Mouse (Mus musculus) MEL (cell line): ENCODE measurements around the gene Lamb3. TPM values are rescaled to one million over a fixed set of nuclear protein-coding genes. Genes with fewer than 3 reads are reported as not detected.

Experiments
- DNase-seq: peaks from one replicate; pipeline ENCODE4 v3.0.0; 2011; ENCODE audit warnings: low read depth, low spot score
- H3K27ac ChIP-seq: 2 replicates; pipeline ENCODE4 v1.5.1; 2012; ENCODE audit warnings: low read depth, mild to moderate bottlenecking, control low read depth, low read length, moderate library complexity; ENCODE audit not compliant: control insufficient read depth
- H3K27me3 ChIP-seq, 2 experiments: fragments of 150-350 bp in 1 of 2; sonication (generic) in 1 of 2; 2 replicates each; pipeline ENCODE4 v1.6.1; 2012; ENCODE audit warnings: low read length in 2 of 2, mild to moderate bottlenecking in 2 of 2, improper control_type of control experiment in 1 of 2, moderate library complexity in 1 of 2; ENCODE audit not compliant: insufficient read depth in 2 of 2, control insufficient read depth in 1 of 2
- H3K36me3 ChIP-seq, 2 experiments: 2 replicates each; pipeline ENCODE4 v1.6.1; 2012 to 2014; ENCODE audit warnings: low read length in 2 of 2, improper control_type of control experiment in 1 of 2, inconsistent platforms in 1 of 2, mild to moderate bottlenecking in 1 of 2; ENCODE audit not compliant: insufficient read depth in 2 of 2, control insufficient read depth in 1 of 2
- H3K4me1 ChIP-seq, 2 experiments: fragments of 150-350 bp in 1 of 2; sonication (generic) in 1 of 2; 2 replicates each; pipeline ENCODE4 v1.6.1; 2012; ENCODE audit warnings: low read length in 2 of 2, improper control_type of control experiment in 1 of 2, mild to moderate bottlenecking in 1 of 2; ENCODE audit not compliant: insufficient read depth in 2 of 2, control insufficient read depth in 1 of 2
- H3K4me3 ChIP-seq, 2 experiments: fragments of 150-350 bp in 1 of 2; sonication (generic) in 1 of 2; 2 replicates each; pipeline ENCODE4 v1.5.1; 2012; ENCODE audit warnings: low read depth in 2 of 2, low read length in 2 of 2, mild to moderate bottlenecking in 2 of 2, moderate library complexity in 2 of 2, control low read depth in 1 of 2, improper control_type of control experiment in 1 of 2; ENCODE audit not compliant: control insufficient read depth in 1 of 2, insufficient read depth in 1 of 2
- H3K79me2 ChIP-seq: 2 replicates; pipeline ENCODE4 v1.6.1; 2012; ENCODE audit warnings: mild to moderate bottlenecking, low read length, moderate library complexity; ENCODE audit not compliant: control insufficient read depth, poor library complexity, insufficient read depth
- H3K9ac ChIP-seq: 2 replicates; pipeline ENCODE4 v1.6.1; 2012; ENCODE audit warnings: low read depth, mild to moderate bottlenecking, control low read depth, low read length, moderate library complexity; ENCODE audit not compliant: control insufficient read depth, poor library complexity, severe bottlenecking
- H3K9me3 ChIP-seq: fragments of 150-350 bp; sonication (generic); replicated peaks from 2 replicates; pipeline ENCODE4 v1.6.1; 2012; ENCODE audit warnings: mild to moderate bottlenecking, low read length, improper control_type of control experiment, moderate library complexity; ENCODE audit not compliant: insufficient read depth
- BHLHE40 ChIP-seq: IDR thresholded peaks from 2 replicates; pipeline ENCODE4 v1.6.1; 2012; ENCODE audit warnings: low read depth, mild to moderate bottlenecking, inconsistent platforms, low read length, improper control_type of control experiment, borderline replicate concordance
- CHD2 ChIP-seq: IDR thresholded peaks from 2 replicates; pipeline ENCODE4 v1.6.1; 2011; ENCODE audit warnings: low read length, improper control_type of control experiment
- ELF1 ChIP-seq: IDR thresholded peaks from 2 replicates; pipeline ENCODE4 v1.6.1; 2014; ENCODE audit warnings: low read depth, mild to moderate bottlenecking, inconsistent platforms, low read length, improper control_type of control experiment, moderate library complexity
- EP300 ChIP-seq, 2 experiments: IDR thresholded peaks; 2 replicates each; pipeline ENCODE4 v1.6.1; 2011; ENCODE audit warnings: improper control_type of control experiment in 2 of 2, low read length in 2 of 2, low read depth in 1 of 2, mild to moderate bottlenecking in 1 of 2
- ETS1 ChIP-seq: IDR thresholded peaks from 2 replicates; pipeline ENCODE4 v1.6.1; 2012; ENCODE audit warnings: low read depth, mild to moderate bottlenecking, inconsistent platforms, low read length, improper control_type of control experiment, moderate library complexity
- GATA1 ChIP-seq: IDR thresholded peaks from 2 replicates; pipeline ENCODE4 v1.6.1; 2011; ENCODE audit warnings: low read depth, low read length, improper control_type of control experiment
- HCFC1 ChIP-seq: IDR thresholded peaks from 2 replicates; pipeline ENCODE4 v1.6.1; 2012; ENCODE audit warnings: low read depth, mild to moderate bottlenecking, inconsistent platforms, low read length, improper control_type of control experiment, moderate library complexity
- JUND ChIP-seq: IDR thresholded peaks from 2 replicates; pipeline ENCODE4 v1.6.1; 2011; ENCODE audit warnings: low read depth, mild to moderate bottlenecking, improper control_type of control experiment, low read length
- KAT2A ChIP-seq: conservative IDR thresholded peaks from 2 replicates; pipeline ENCODE4 v1.6.1; 2012; ENCODE audit warnings: low read depth, low read length, improper control_type of control experiment, inconsistent platforms
- MYC ChIP-seq: IDR thresholded peaks from 2 replicates; pipeline ENCODE4 v1.6.1; 2011; ENCODE audit warnings: low read depth, mild to moderate bottlenecking, low read length, improper control_type of control experiment, moderate library complexity
- NRF1 ChIP-seq: IDR thresholded peaks from 2 replicates; pipeline ENCODE4 v1.6.1; 2014; ENCODE audit warnings: low read depth, mild to moderate bottlenecking, inconsistent platforms, low read length, improper control_type of control experiment, moderate library complexity; ENCODE audit not compliant: poor library complexity, insufficient read depth, severe bottlenecking
- POLR2A ChIP-seq, 2 experiments: IDR thresholded peaks; 2 replicates each; pipeline ENCODE4 v1.6.1; 2011 to 2012; ENCODE audit warnings: low read length in 2 of 2, mild to moderate bottlenecking in 2 of 2, control low read depth in 1 of 2, improper control_type of control experiment in 1 of 2, low read depth in 1 of 2, moderate library complexity in 1 of 2; ENCODE audit not compliant: control insufficient read depth in 1 of 2, insufficient read depth in 1 of 2, poor library complexity in 1 of 2
- POLR2AphosphoS2 ChIP-seq: IDR thresholded peaks from 2 replicates; pipeline ENCODE4 v1.6.1; 2011; ENCODE audit warnings: low read length, improper control_type of control experiment
- RAD21 ChIP-seq: IDR thresholded peaks from 2 replicates; pipeline ENCODE4 v1.6.1; 2011; ENCODE audit warnings: mild to moderate bottlenecking, low read depth, low read length, improper control_type of control experiment
- RCOR1 ChIP-seq: IDR thresholded peaks from 2 replicates; pipeline ENCODE4 v1.6.1; 2012; ENCODE audit warnings: low read depth, mild to moderate bottlenecking, inconsistent platforms, low read length, improper control_type of control experiment
- UBTF ChIP-seq: IDR thresholded peaks from 2 replicates; pipeline ENCODE4 v1.6.1; 2012; ENCODE audit warnings: low read depth, mild to moderate bottlenecking, inconsistent platforms, low read length, improper control_type of control experiment, moderate library complexity, borderline replicate concordance; ENCODE audit not compliant: insufficient read depth
- USF2 ChIP-seq, 2 experiments: IDR thresholded peaks; 2 replicates each; pipeline ENCODE4 v1.6.1; 2011 to 2012; ENCODE audit warnings: improper control_type of control experiment in 2 of 2, low read length in 2 of 2, borderline replicate concordance in 1 of 2, inconsistent platforms in 1 of 2, low read depth in 1 of 2, mild to moderate bottlenecking in 1 of 2; ENCODE audit not compliant: insufficient read depth in 1 of 2
- ZC3H11A ChIP-seq: IDR thresholded peaks from 2 replicates; pipeline ENCODE4 v1.6.1; 2012; ENCODE audit warnings: low read depth, mild to moderate bottlenecking, inconsistent platforms, low read length, improper control_type of control experiment
- ZMIZ1 ChIP-seq: IDR thresholded peaks from 2 replicates; pipeline ENCODE4 v1.6.1; 2012; ENCODE audit warnings: low read depth, mild to moderate bottlenecking, inconsistent platforms, low read length, improper control_type of control experiment, moderate library complexity
- ZNF384 ChIP-seq: IDR thresholded peaks from 2 replicates; pipeline ENCODE4 v1.6.1; 2012; ENCODE audit warnings: low read depth, mild to moderate bottlenecking, inconsistent platforms, low read length, improper control_type of control experiment
- polyA plus RNA-seq, 2 experiments: library from polyadenylated mRNA; stranded (reverse) in 1 of 2; unstranded in 1 of 2; fragments of >175 nt in 1 of 2; fragments of >200 nt in 1 of 2; gene quantifications; 2 replicates each; pipeline versions ENCODE4 v1.2.1 to v1.2.4; 2012; ENCODE audit warnings: low replicate concordance in 2 of 2, low read depth in 1 of 2; ENCODE audit not compliant: insufficient read length in 2 of 2, insufficient read depth in 1 of 2, missing spikeins in 1 of 2
- total RNA-seq: library from RNA; depleted of rRNA; stranded (reverse); fragments of 300-350 nt; gene quantifications from 2 replicates; pipeline ENCODE4 v1.2.3, GENCODE M21; 2012

The Lamb3 gene
- total and polyA plus RNA-seq, 3 experiments, result 0.03 to 0.35 TPM; not detected in 1

GRCm38 (mm10) chr1:193261897-193262548 is 54.5 kb downstream of the Lamb3 start:
- Histone ChIP-seq H3K27me3 (no peaks in the 10 kb centered on the region; a peak in 1 of 4 replicates), H3K4me1 (no peaks in the 10 kb centered on the region), H3K36me3 (no peaks in the 10 kb centered on the region), H3K79me2 (no peaks in the 10 kb centered on the region), H3K9ac (no peak overlapping the region)
- DNase-seq, result no peak
- TF ChIP-seq EP300 (IDR thresholded peaks at IDR 0.05; ENCODE audit: low read depth in 1 of 2, low read length in 2 of 2) (no peak), HCFC1 (no peak), CHD2 (no peak), ELF1 (no peak), NRF1 (no peak), RAD21 (no peak), GATA1 (no peak), USF2 (IDR thresholded peaks at IDR 0.05; ENCODE audit: borderline replicate concordance in 1 of 2, insufficient read depth in 1 of 2, low read depth in 1 of 2, low read length in 2 of 2) (no peak), POLR2A (IDR thresholded peaks at IDR 0.05; ENCODE audit: control insufficient read depth in 1 of 2, insufficient read depth in 1 of 2, low read depth in 1 of 2, low read length in 2 of 2, poor library complexity in 1 of 2) (no peak), RCOR1 (no peak), BHLHE40 (no peak), ZNF384 (no peak), MYC (no peak), ZMIZ1 (no peak), JUND (no peak), ETS1 (no peak), KAT2A (no peak), UBTF (no peak), POLR2AphosphoS2 (no peak), ZC3H11A (no peak)
- TF ChIP-seq, all 39 proteins: peak for 0
- H3K27ac ChIP-seq, result no peak overlapping the region
- H3K9me3 ChIP-seq, result no peaks in the 10 kb centered on the region
- no peak overlapping the region for H3K4me3 ChIP-seq
